Mouse (Mus musculus) liver, postnatal 0 days (tissue): ENCODE measurements at regions not wholly inside any gene's neighbourhood (a gene's known extent, or its start where the extent isn't known, plus 50 kb on each side); places are given as distances from the start of the nearest gene placed in this dataset.

Source experiments
- ATAC-seq: fragments of 200-750 bp; cut with Nextera tagmentation; 2 replicates; pipeline ENCODE4 v1.8.0; 2017; ENCODE audit warnings: mild to moderate bottlenecking, moderate library complexity
- DNase-seq: peaks from one replicate; pipeline ENCODE4 v3.0.0-alpha.2; 2016
- H3K27ac ChIP-seq: fragments of 300-500 bp; sonication (generic); 2 replicates; pipeline ENCODE4 v1.5.1; 2014; ENCODE audit warnings: antibody characterized with exemption, moderate library complexity, mild to moderate bottlenecking, low read depth
- H3K27me3 ChIP-seq: fragments of 300-500 bp; sonication (generic); 2 replicates; pipeline ENCODE4 v1.6.1; 2014; ENCODE audit warnings: low read length, control low read depth, mixed read lengths; ENCODE audit not compliant: insufficient read depth
- H3K36me3 ChIP-seq: fragments of 300-500 bp; sonication (generic); replicated peaks from 2 replicates; pipeline ENCODE4 v1.6.1; 2014; ENCODE audit warnings: mild to moderate bottlenecking, control low read depth, low read length, moderate library complexity, mixed read lengths; ENCODE audit not compliant: insufficient read depth
- H3K4me1 ChIP-seq: fragments of 300-500 bp; sonication (generic); 2 replicates; pipeline ENCODE4 v1.6.1; 2014; ENCODE audit warnings: antibody characterized with exemption, mild to moderate bottlenecking, control low read depth; ENCODE audit not compliant: insufficient read depth
- H3K4me2 ChIP-seq: fragments of 300-500 bp; sonication (generic); 2 replicates; pipeline ENCODE4 v1.6.1; 2014; ENCODE audit warnings: low read depth, mild to moderate bottlenecking, low read length, moderate library complexity, mixed read lengths
- H3K4me3 ChIP-seq: fragments of 300-500 bp; sonication (generic); 2 replicates; pipeline ENCODE4 v1.5.1; 2014; ENCODE audit warnings: low read depth, low read length
- H3K9ac ChIP-seq: fragments of 300-500 bp; sonication (generic); replicated peaks from 2 replicates; pipeline ENCODE4 v1.6.1; 2014; ENCODE audit warnings: mild to moderate bottlenecking, moderate library complexity
- H3K9me3 ChIP-seq: fragments of 300-500 bp; sonication (generic); 2 replicates; pipeline ENCODE4 v1.6.1; 2016; ENCODE audit warnings: mild to moderate bottlenecking, control low read depth, low read length, mixed read lengths
- CTCF ChIP-seq: sonication (generic); IDR thresholded peaks from 2 replicates; pipeline ENCODE4 v1.5.1; 2016; ENCODE audit warnings: antibody characterized with exemption, low read depth
- EP300 ChIP-seq: IDR thresholded peaks from 2 replicates; pipeline ENCODE4 v1.6.1; 2016; ENCODE audit warnings: antibody characterized with exemption, low read depth, mild to moderate bottlenecking
- WGBS: fragments of 180-500 bp; shearing (Covaris S2); extraction: QIAGEN DNeasy Blood & Tissue Kit; methylation state at CpG from one replicate; pipeline ENCODE4 v1.1.7; 2014; ENCODE audit not compliant: insufficient replicate concordance; 5-methylcytosine and 5-hydroxymethylcytosine counted together

DNA sequence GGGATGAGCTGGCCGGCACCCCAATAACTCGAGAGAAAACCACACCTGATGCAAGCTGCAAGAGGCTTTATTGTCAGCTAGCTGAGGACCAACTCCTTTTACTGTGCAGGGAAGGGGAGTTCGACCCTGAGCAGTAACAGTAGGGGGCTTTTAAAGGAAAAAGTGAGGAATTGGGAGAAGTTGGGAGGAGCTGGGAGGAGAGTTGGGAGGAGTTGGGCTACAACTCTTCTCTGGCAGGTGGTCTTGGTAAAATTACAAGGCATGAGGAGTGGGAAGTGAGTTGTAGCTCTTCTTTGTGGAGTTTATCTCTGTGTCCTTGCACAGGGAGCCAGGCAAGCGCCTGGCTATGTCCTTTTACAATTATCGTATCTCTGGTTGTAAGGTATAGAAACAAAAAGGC lies 575.4 kb downstream of the Tmem132b start:
- H3K9me3 ChIP-seq, result no peaks in the 10 kb centered on the region
- H3K4me2 ChIP-seq, result no peak overlapping the region
- 70% methylated on average over 5 of the region's 5 CpGs for WGBS
- no peak overlapping the region for H3K4me3 ChIP-seq
- no peak overlapping the region for H3K27ac ChIP-seq
- TF ChIP-seq CTCF (no peak), EP300 (no peak)
- no peaks in the 10 kb centered on the region for H3K27me3 ChIP-seq
- no peak overlapping the region for H3K9ac ChIP-seq
- no peak for ATAC-seq
- no peaks in the 10 kb centered on the region for H3K36me3 ChIP-seq
- DNase-seq, result no peak
- H3K4me1 ChIP-seq, result no peaks in the 10 kb centered on the region

- Histone ChIP-seq H3K27ac (no peak overlapping the region), H3K9ac (no peak overlapping the region), H3K36me3 (no peaks in the 10 kb centered on the region), H3K27me3 (no peaks in the 10 kb centered on the region), H3K4me1 (no peaks in the 10 kb centered on the region), H3K9me3 (no peaks in the 10 kb centered on the region), H3K4me3 (no peak overlapping the region), H3K4me2 (no peak overlapping the region)
- no peak for ATAC-seq
- WGBS, result 61% methylated on average over 3 of the region's 3 CpGs
- no peak for DNase-seq
- TF ChIP-seq EP300, result no peak
- no peak for TF ChIP-seq CTCF
These were observed 577.3 kb downstream of the Tmem132b start for GRCm38 (mm10) chr5:126108837-126109236.

DNA sequence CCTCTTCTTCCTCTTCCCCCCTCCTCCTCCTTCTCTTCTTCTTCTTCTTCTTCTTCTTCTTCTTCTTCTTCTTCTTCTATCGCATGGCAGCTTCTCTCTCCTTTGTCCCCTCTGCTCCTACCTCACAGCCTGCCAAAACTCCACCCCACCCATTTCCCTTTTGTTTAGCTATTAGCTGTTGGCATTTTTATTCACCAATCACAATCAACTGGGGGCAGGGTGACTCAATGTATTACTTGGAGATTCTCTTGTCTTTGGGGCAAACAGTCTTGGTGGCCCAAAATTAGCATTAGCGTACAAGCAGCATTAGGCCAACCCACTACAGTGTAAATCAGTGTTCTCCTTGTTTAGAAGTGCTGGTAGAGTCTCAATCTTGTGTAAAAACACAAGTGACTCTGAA lies 585.7 kb downstream of the Tmem132b start:
- Histone ChIP-seq H3K4me1 (no peaks in the 10 kb centered on the region), H3K9ac (no peak overlapping the region), H3K4me2 (no peak overlapping the region), H3K27me3 (no peaks in the 10 kb centered on the region), H3K36me3 (no peaks in the 10 kb centered on the region), H3K27ac (no peak overlapping the region), H3K4me3 (no peak overlapping the region), H3K9me3 (no peaks in the 10 kb centered on the region)
- 70% methylated on average over 2 of the region's 2 CpGs for WGBS
- DNase-seq, result no peak
- ATAC-seq, result no peak
- TF ChIP-seq EP300 (no peak), CTCF (no peak)

DNA sequence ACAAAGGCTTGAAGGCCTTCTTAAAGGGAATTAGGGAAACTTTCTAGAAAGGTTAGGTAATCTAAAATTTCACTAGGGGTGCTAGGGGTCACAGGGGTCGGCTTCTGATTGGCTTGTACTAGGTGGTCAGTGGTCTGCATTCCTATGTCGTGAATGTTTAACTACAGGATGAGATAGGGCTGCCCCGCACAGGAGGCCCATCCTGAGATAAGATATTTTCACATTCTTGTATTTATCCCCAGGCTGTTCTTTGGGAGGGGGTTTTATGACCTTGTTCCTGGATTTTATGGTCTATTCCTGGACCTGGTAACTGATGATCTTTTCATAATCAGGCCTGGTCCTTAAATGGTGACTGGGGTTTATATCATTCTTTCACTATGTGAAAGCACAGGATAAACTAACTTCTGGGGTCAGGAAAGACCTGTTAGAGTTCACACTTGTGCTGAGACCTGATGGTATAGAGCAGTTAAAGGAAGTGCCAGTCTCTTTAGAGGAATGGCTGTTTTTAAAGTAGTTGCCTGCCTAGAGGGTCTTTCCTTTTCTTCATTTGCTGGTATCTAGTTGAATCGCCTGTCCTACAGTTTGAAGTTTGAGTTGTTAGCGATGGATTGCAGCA lies 586.4 kb downstream of the Tmem132b start:
- Histone ChIP-seq H3K4me2 (no peak overlapping the region), H3K9me3 (no peaks in the 10 kb centered on the region), H3K36me3 (no peaks in the 10 kb centered on the region), H3K9ac (no peak overlapping the region), H3K27ac (no peak overlapping the region), H3K27me3 (no peaks in the 10 kb centered on the region), H3K4me1 (no peaks in the 10 kb centered on the region), H3K4me3 (no peak overlapping the region)
- 34% methylated on average over 5 of the region's 5 CpGs for WGBS
- ATAC-seq (no peak), DNase-seq (no peak)
- no peak for TF ChIP-seq CTCF
- TF ChIP-seq EP300, result no peak

GRCm38 (mm10) chr5:126118731-126119130 lies 587.2 kb downstream of the Tmem132b start:
- Histone ChIP-seq H3K4me1 (no peaks in the 10 kb centered on the region), H3K27me3 (no peaks in the 10 kb centered on the region), H3K9me3 (no peaks in the 10 kb centered on the region), H3K27ac (no peak overlapping the region), H3K9ac (no peak overlapping the region), H3K36me3 (no peaks in the 10 kb centered on the region), H3K4me2 (no peak overlapping the region), H3K4me3 (no peak overlapping the region)
- TF ChIP-seq EP300 (no peak), CTCF (no peak)
- ATAC-seq (no peak), DNase-seq (no peak)
- whole genome bisulfite sequencing, result 68% methylated on average over 3 of the region's 3 CpGs

DNA sequence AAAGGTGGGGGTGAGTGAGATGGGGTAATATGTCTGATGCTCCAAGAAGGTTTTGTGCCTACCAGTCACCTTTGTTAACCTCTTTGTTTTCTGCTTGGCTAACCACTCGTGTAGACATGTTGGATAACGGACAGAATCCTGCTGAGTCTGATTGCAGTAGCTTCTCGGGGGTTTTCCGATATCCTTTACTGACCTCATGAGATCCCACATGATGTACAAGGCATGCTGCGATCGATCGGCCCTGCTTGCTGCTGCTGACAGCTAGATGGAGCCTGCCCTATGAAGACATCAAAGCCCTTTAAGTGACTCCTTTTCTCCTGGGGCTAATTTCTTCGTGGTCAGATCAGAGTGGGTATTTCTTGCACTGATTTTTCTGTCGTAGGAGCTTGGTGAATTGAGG lies 591.6 kb downstream of the Tmem132b start:
- H3K9me3 ChIP-seq, result no peaks in the 10 kb centered on the region; the same call in 1 of the 2 replicates
- H3K27ac ChIP-seq, result no peak overlapping the region
- no peak overlapping the region for H3K4me3 ChIP-seq
- H3K27me3 ChIP-seq, result no peaks in the 10 kb centered on the region
- H3K36me3 ChIP-seq, result no peaks in the 10 kb centered on the region
- TF ChIP-seq EP300, result no peak
- no peaks in the 10 kb centered on the region for H3K4me1 ChIP-seq
- no peak overlapping the region for H3K9ac ChIP-seq
- ATAC-seq (no peak), DNase-seq (no peak)
- 75% methylated on average over 9 of the region's 9 CpGs for WGBS
- no peak overlapping the region for H3K4me2 ChIP-seq

GRCm38 (mm10) chr5:126127486-126127885 lies 595.9 kb downstream of the Tmem132b start:
- whole genome bisulfite sequencing, result 64% methylated on average over 6 of the region's 6 CpGs
- H3K4me3 ChIP-seq, result no peak overlapping the region
- H3K27me3 ChIP-seq, result no peaks in the 10 kb centered on the region
- ATAC-seq, result no peak
- no peak for DNase-seq
- H3K9ac ChIP-seq, result no peak overlapping the region
- H3K27ac ChIP-seq, result no peak overlapping the region
- no peaks in the 10 kb centered on the region; the same call in 1 of the 2 replicates for H3K9me3 ChIP-seq
- no peaks in the 10 kb centered on the region for H3K4me1 ChIP-seq
- no peak overlapping the region for H3K4me2 ChIP-seq
- no peak for TF ChIP-seq CTCF
- TF ChIP-seq EP300, result no peak
- no peaks in the 10 kb centered on the region for H3K36me3 ChIP-seq
